Mouse (Mus musculus): ENCODE data around the gene Gamt. TPM values are rescaled to one million over a fixed set of nuclear protein-coding genes. Genes with fewer than 3 reads are reported as not detected.
"Not testable (repeated sequence)": the region's sequence is repeated elsewhere in the genome, so short reads cannot be mapped to it uniquely, and the experiment has no call there.

Gene Gamt
- polyA plus RNA-seq, 1 experiment from 2014 or later = 19.5 TPM

GRCm38 (mm10) chr10:80211547-80212103, 49.2 kb downstream of the Gamt start:
- H3K4me1 ChIP-seq (ENCODE audit: control insufficient read depth, insufficient read depth, low read length) = peaks cover 20% of the 10 kb centered on the region
- WGBS = 80% methylated on average over 7 of the region's 7 CpGs
- not testable (repeated sequence) for H3K4me2 ChIP-seq (ENCODE audit: low read length); H3K27ac ChIP-seq (ENCODE audit: low read length); H3K9me3 ChIP-seq (replicated peaks; ENCODE audit: control insufficient read depth, low read length, poor library complexity, severe bottlenecking); H3K9ac ChIP-seq (ENCODE audit: low read depth, low read length); H3K27me3 ChIP-seq (ENCODE audit: control insufficient read depth, insufficient read depth, low read depth, low read length); H3K36me3 ChIP-seq (ENCODE audit: control insufficient read depth, insufficient read depth, low read length); ATAC-seq; H3K4me3 ChIP-seq (ENCODE audit: low read depth, low read length)

- Histone ChIP-seq H3K27ac (ENCODE audit: low read length) (peak overlapping the region; percentile 82), H3K4me1 (ENCODE audit: control insufficient read depth, insufficient read depth, low read length) (peaks cover 19% of the 10 kb centered on the region), H3K9me3 (replicated peaks; ENCODE audit: control insufficient read depth, low read length, poor library complexity, severe bottlenecking) (no peaks in the 10 kb centered on the region), H3K4me2 (ENCODE audit: low read length) (peak overlapping the region; percentile 30), H3K9ac (ENCODE audit: low read depth, low read length) (peak overlapping the region; percentile 50), H3K27me3 (ENCODE audit: control insufficient read depth, insufficient read depth, low read depth, low read length) (no peaks in the 10 kb centered on the region), H3K4me3 (ENCODE audit: low read depth, low read length) (no peak overlapping the region), H3K36me3 (ENCODE audit: control insufficient read depth, insufficient read depth, low read length) (no peaks in the 10 kb centered on the region)
- ATAC-seq = peak; percentile 66
- 2% methylated on average over 24 of the region's 24 CpGs for WGBS
Observed at GRCm38 (mm10) chr10:80208841-80209371, 51.9 kb downstream of the Gamt start.

- Histone ChIP-seq H3K9ac (ENCODE audit: low read depth, low read length) (no peak overlapping the region), H3K9me3 (replicated peaks; ENCODE audit: control insufficient read depth, low read length, poor library complexity, severe bottlenecking) (no peaks in the 10 kb centered on the region), H3K4me3 (ENCODE audit: low read depth, low read length) (no peak overlapping the region), H3K36me3 (ENCODE audit: control insufficient read depth, insufficient read depth, low read length) (no peaks in the 10 kb centered on the region), H3K27me3 (ENCODE audit: control insufficient read depth, insufficient read depth, low read depth, low read length) (no peaks in the 10 kb centered on the region), H3K27ac (ENCODE audit: low read length) (peak overlapping the region; percentile 82), H3K4me1 (ENCODE audit: control insufficient read depth, insufficient read depth, low read length) (peaks cover 19% of the 10 kb centered on the region), H3K4me2 (ENCODE audit: low read length) (no peak overlapping the region)
- no peak for ATAC-seq
- 51% methylated on average over 4 of the region's 4 CpGs for WGBS
Observed at GRCm38 (mm10) chr10:80208248-80208647, 52.6 kb downstream of the Gamt start.

Small RNA genes lying within 50 kb of the gene (microRNA-seq; reads per million reads assigned to microRNA genes)
- gene Mir6911 = not detected

Other genes starting within 250 kb of the Gamt start
- 1.2 TPM in 2 replicates for gene Arhgap45, start 244.4 kb downstream of the Gamt start, polyA plus RNA-seq (2015; fragmentation: Nextera tagmentation; extraction: Ambion mirVana)
- gene Polr2e, start 221.2 kb downstream of the Gamt start, polyA plus RNA-seq (2015; fragmentation: Nextera tagmentation; extraction: Ambion mirVana) = 124 and 131 TPM in 2 replicates
- 509 and 552 TPM in 2 replicates for gene Gpx4, start 213.8 kb downstream of the Gamt start, polyA plus RNA-seq (2015; fragmentation: Nextera tagmentation; extraction: Ambion mirVana)
- gene Sbno2, start 155.4 kb downstream of the Gamt start, polyA plus RNA-seq (2015; fragmentation: Nextera tagmentation; extraction: Ambion mirVana) = 11.6 and 12.5 TPM in 2 replicates
- 14.2 and 15.4 TPM in 2 replicates for gene Stk11, start 145.2 kb downstream of the Gamt start, polyA plus RNA-seq (2015; fragmentation: Nextera tagmentation; extraction: Ambion mirVana)
- gene Atp5d, start 122.4 kb downstream of the Gamt start, polyA plus RNA-seq (2015; fragmentation: Nextera tagmentation; extraction: Ambion mirVana) = 433 and 454 TPM in 2 replicates
- gene Cbarp, start 120.2 kb downstream of the Gamt start, polyA plus RNA-seq (2015; fragmentation: Nextera tagmentation; extraction: Ambion mirVana) = 70.3 and 81.6 TPM in 2 replicates
- 15.5 and 21.1 TPM in 2 replicates for gene Midn, start 112.7 kb downstream of the Gamt start, polyA plus RNA-seq (2015; fragmentation: Nextera tagmentation; extraction: Ambion mirVana)
- gene Cirbp, start 95.0 kb downstream of the Gamt start, polyA plus RNA-seq (2015; fragmentation: Nextera tagmentation; extraction: Ambion mirVana) = 380 and 398 TPM in 2 replicates
- 11.0 and 11.4 TPM in 2 replicates for gene 1600002K03Rik, start 88.1 kb downstream of the Gamt start, polyA plus RNA-seq (2015; fragmentation: Nextera tagmentation; extraction: Ambion mirVana)
- gene Efna2, start 81.5 kb downstream of the Gamt start, polyA plus RNA-seq (2015; fragmentation: Nextera tagmentation; extraction: Ambion mirVana) = 37.3 and 43.3 TPM in 2 replicates
- gene Mum1, start 34.6 kb downstream of the Gamt start, polyA plus RNA-seq (2015; fragmentation: Nextera tagmentation; extraction: Ambion mirVana) = 47.8 and 51.1 TPM in 2 replicates
- gene Ndufs7, start 11.9 kb downstream of the Gamt start, polyA plus RNA-seq (2015; fragmentation: Nextera tagmentation; extraction: Ambion mirVana) = 263 and 302 TPM in 2 replicates
- gene Dazap1, start 474 bp upstream of the Gamt start, polyA plus RNA-seq (2015; fragmentation: Nextera tagmentation; extraction: Ambion mirVana) = 43.7 and 51.9 TPM in 2 replicates
- gene Rps15, start 31.4 kb upstream of the Gamt start, polyA plus RNA-seq (2015; fragmentation: Nextera tagmentation; extraction: Ambion mirVana) = 465 and 476 TPM in 2 replicates
- 172 and 205 TPM in 2 replicates for gene Apc2, start 35.0 kb upstream of the Gamt start, polyA plus RNA-seq (2015; fragmentation: Nextera tagmentation; extraction: Ambion mirVana)
- 21.9 and 26.7 TPM in 2 replicates for gene 2310011J03Rik, start 59.5 kb upstream of the Gamt start, polyA plus RNA-seq (2015; fragmentation: Nextera tagmentation; extraction: Ambion mirVana)
- 5.6 and 6.5 TPM in 2 replicates for gene Pcsk4, start 68.5 kb upstream of the Gamt start, polyA plus RNA-seq (2015; fragmentation: Nextera tagmentation; extraction: Ambion mirVana)
- 6.0 and 8.6 TPM in 2 replicates for gene Reep6, start 68.9 kb upstream of the Gamt start, polyA plus RNA-seq (2015; fragmentation: Nextera tagmentation; extraction: Ambion mirVana)
- 0.38 and 0.40 TPM in 2 replicates for gene Adamtsl5, start 87.4 kb upstream of the Gamt start, polyA plus RNA-seq (2015; fragmentation: Nextera tagmentation; extraction: Ambion mirVana)
- gene Plk5, start 95.4 kb upstream of the Gamt start, polyA plus RNA-seq (2015; fragmentation: Nextera tagmentation; extraction: Ambion mirVana) = 9.6 and 11.0 TPM in 2 replicates
- gene Mex3d, start 126.6 kb upstream of the Gamt start, polyA plus RNA-seq (2015; fragmentation: Nextera tagmentation; extraction: Ambion mirVana) = 13.6 and 15.0 TPM in 2 replicates
- 174 and 188 TPM in 2 replicates for gene Mbd3, start 138.5 kb upstream of the Gamt start, polyA plus RNA-seq (2015; fragmentation: Nextera tagmentation; extraction: Ambion mirVana)
- gene Uqcr11, start 145.8 kb upstream of the Gamt start, polyA plus RNA-seq (2015; fragmentation: Nextera tagmentation; extraction: Ambion mirVana) = 455 and 532 TPM in 2 replicates
- 30.2 and 35.2 TPM in 2 replicates for gene Tcf3, start 172.6 kb upstream of the Gamt start, polyA plus RNA-seq (2015; fragmentation: Nextera tagmentation; extraction: Ambion mirVana)
- gene Onecut3, start 233.8 kb upstream of the Gamt start, polyA plus RNA-seq (2015; fragmentation: Nextera tagmentation; extraction: Ambion mirVana) = 1.2 and 1.6 TPM in 2 replicates

All from midbrain, embryonic 16.5 days (tissue).